Mouse (Mus musculus): ENCODE results near the gene Cdk18.
"Not testable (repeated sequence)": the region's sequence is repeated elsewhere in the genome, so short reads cannot be mapped to it uniquely, and the experiment has no call there.

Gene Cdk18

GRCm38 (mm10) chr1:132139416-132139864, at the start of gene Cdk18:
Cdk18 (minus strand) TSS chr1:132139684.
- peak; percentile 57 for DNase-seq (ENCODE audit: low spot score)

GRCm38 (mm10) chr1:132189231-132189630, 49.7 kb upstream of the Cdk18 start:
- DNase-seq (ENCODE audit: low spot score) = no peak

GRCm38 (mm10) chr1:132188442-132189066, 49.1 kb upstream of the Cdk18 start:
- DNase-seq (ENCODE audit: low spot score) = no peak

GRCm38 (mm10) chr1:132186303-132186702, 46.8 kb upstream of the Cdk18 start:
- DNase-seq (ENCODE audit: low spot score) = no peak

GRCm38 (mm10) chr1:132171619-132172018, 32.1 kb upstream of the Cdk18 start:
- no peak for DNase-seq (ENCODE audit: low spot score)

- DNase-seq (ENCODE audit: low spot score) = no peak
Measured at GRCm38 (mm10) chr1:132170698-132171097, 31.2 kb upstream of the Cdk18 start.

GRCm38 (mm10) chr1:132168115-132168767, 28.8 kb upstream of the Cdk18 start:
- no peak for DNase-seq (ENCODE audit: low spot score)

- DNase-seq (ENCODE audit: low spot score) = no peak
Measured at GRCm38 (mm10) chr1:132165859-132166258, 26.4 kb upstream of the Cdk18 start.

GRCm38 (mm10) chr1:132164780-132165518, 25.5 kb upstream of the Cdk18 start:
- DNase-seq (ENCODE audit: low spot score) = no peak

GRCm38 (mm10) chr1:132162618-132163017, 23.1 kb upstream of the Cdk18 start:
- not testable (repeated sequence) for DNase-seq (ENCODE audit: low spot score)

GRCm38 (mm10) chr1:132161211-132161880, 21.9 kb upstream of the Cdk18 start:
- DNase-seq (ENCODE audit: low spot score) = no peak

GRCm38 (mm10) chr1:132159681-132160080, 20.2 kb upstream of the Cdk18 start:
- DNase-seq (ENCODE audit: low spot score) = no peak

- DNase-seq (ENCODE audit: low spot score) = no peak
Measured at GRCm38 (mm10) chr1:132158741-132159140, 19.3 kb upstream of the Cdk18 start.

GRCm38 (mm10) chr1:132157808-132158207, 18.3 kb upstream of the Cdk18 start:
- DNase-seq (ENCODE audit: low spot score) = no peak

- peak; percentile 81 for DNase-seq (ENCODE audit: low spot score)
Measured at GRCm38 (mm10) chr1:132157016-132157781, 17.7 kb upstream of the Cdk18 start.

GRCm38 (mm10) chr1:132155737-132156136, 16.3 kb upstream of the Cdk18 start:
- peak; percentile 63 for DNase-seq (ENCODE audit: low spot score)

- no peak for DNase-seq (ENCODE audit: low spot score)
Measured at GRCm38 (mm10) chr1:132153691-132154090, 14.2 kb upstream of the Cdk18 start.

- no peak for DNase-seq (ENCODE audit: low spot score)
Measured at GRCm38 (mm10) chr1:132153086-132153690, 13.7 kb upstream of the Cdk18 start.

- DNase-seq (ENCODE audit: low spot score) = no peak
Measured at GRCm38 (mm10) chr1:132151908-132152307, 12.4 kb upstream of the Cdk18 start.

GRCm38 (mm10) chr1:132150817-132151601, 11.5 kb upstream of the Cdk18 start:
- no peak for DNase-seq (ENCODE audit: low spot score)
